Mouse (Mus musculus) G1E (cell line): ENCODE results near the gene Zfp523.

Experiments
- CTCF ChIP-seq: IDR thresholded peaks from 2 replicates; pipeline ENCODE4 v1.5.1; 2012; ENCODE audit warnings: low read depth, low read length, inconsistent platforms, mixed read lengths
- GATA1 ChIP-seq: IDR thresholded peaks from 2 replicates; pipeline ENCODE4 v1.6.1; 2012; ENCODE audit warnings: borderline replicate concordance, low read length, inconsistent platforms, mixed read lengths
- GATA2 ChIP-seq: IDR thresholded peaks from 2 replicates; pipeline ENCODE4 v1.6.1; 2012; ENCODE audit warnings: low read depth, low read length, inconsistent platforms, borderline replicate concordance
- POLR2AphosphoS5 ChIP-seq: IDR thresholded peaks from 2 replicates; pipeline ENCODE4 v1.6.1; 2012; ENCODE audit warnings: low read depth, low read length, inconsistent platforms; ENCODE audit not compliant: insufficient replicate concordance

DNA sequence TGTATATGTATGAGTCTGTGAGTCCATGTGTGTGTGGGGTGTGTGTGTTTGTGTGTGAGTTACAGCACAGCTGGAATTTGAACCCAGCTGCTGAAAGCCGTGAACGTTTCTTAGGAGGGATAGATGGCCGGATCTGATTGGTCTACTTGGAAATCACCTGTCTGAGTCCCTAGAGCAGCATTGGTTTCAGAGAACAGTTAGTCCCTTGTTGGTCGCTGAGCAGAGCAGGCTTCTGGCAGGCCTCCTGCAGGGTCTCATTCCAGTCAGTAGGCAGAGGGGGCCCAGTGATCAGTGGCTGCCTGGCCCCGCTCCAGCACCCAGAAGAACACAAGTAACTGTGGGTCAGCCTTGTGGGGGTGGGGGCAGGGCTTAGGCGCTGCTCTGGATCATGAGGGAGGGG lies 67.8 kb downstream of the Zfp523 start:
- TF ChIP-seq CTCF (no peak), POLR2AphosphoS5 (no peak), GATA1 (no peak), GATA2 (no peak)
